Mouse (Mus musculus) thymus, adult 2 months (tissue): ENCODE results near the gene Gm11554. TPM values are rescaled to one million over a fixed set of nuclear protein-coding genes. Genes with fewer than 3 reads are reported as not detected.
"Not testable (repeated sequence)": the region's sequence is repeated elsewhere in the genome, so short reads cannot be mapped to it uniquely, and the experiment has no call there.

ENCODE experiments used
- DNase-seq: peaks from one replicate; pipeline ENCODE4 v3.0.0; 2021
- H3K27ac ChIP-seq: fragments of 200-500 bp; 2 replicates; pipeline ENCODE4 v1.5.1; 2012; ENCODE audit warnings: low read length, control low read depth; ENCODE audit not compliant: control insufficient read depth, insufficient read depth
- H3K27me3 ChIP-seq: fragments of 200-500 bp; 2 replicates; pipeline ENCODE4 v1.6.1; 2012; ENCODE audit warnings: mild to moderate bottlenecking, low read length, moderate library complexity, mixed read lengths; ENCODE audit not compliant: control insufficient read depth, insufficient read depth
- H3K36me3 ChIP-seq: fragments of 200-500 bp; 2 replicates; pipeline ENCODE4 v1.6.1; 2012; ENCODE audit warnings: mild to moderate bottlenecking, low read length, moderate library complexity; ENCODE audit not compliant: control insufficient read depth, insufficient read depth
- H3K4me1 ChIP-seq: fragments of 200-500 bp; replicated peaks from 2 replicates; pipeline ENCODE4 v1.6.1; 2012; ENCODE audit warnings: low read length; ENCODE audit not compliant: control insufficient read depth, insufficient read depth
- H3K4me3 ChIP-seq: fragments of 200-500 bp; 2 replicates; pipeline ENCODE4 v1.5.1; 2012; ENCODE audit warnings: mild to moderate bottlenecking, low read length, control low read depth, moderate library complexity; ENCODE audit not compliant: control insufficient read depth, insufficient read depth
- CTCF ChIP-seq: fragments of 200-500 bp; IDR thresholded peaks from 2 replicates; pipeline ENCODE4 v1.5.1; 2012; ENCODE audit warnings: mild to moderate bottlenecking, control low read depth, low read length, moderate library complexity, borderline replicate concordance; ENCODE audit not compliant: control insufficient read depth, poor library complexity, insufficient read depth; ENCODE audit errors: extremely low read depth
- POLR2A ChIP-seq: fragments of 200-500 bp; IDR thresholded peaks from 2 replicates; pipeline ENCODE4 v1.6.1; 2012; ENCODE audit warnings: mild to moderate bottlenecking, low read length, control low read depth, moderate library complexity; ENCODE audit not compliant: control insufficient read depth, poor library complexity, insufficient read depth; ENCODE audit errors: extremely low read depth
- WGBS: fragments of 180-500 bp; shearing (Covaris S2); methylation state at CpG from one replicate; pipeline ENCODE4 v1.1.7; 2018; 5-methylcytosine and 5-hydroxymethylcytosine counted together
- polyA plus RNA-seq: library from polyadenylated mRNA; depleted of rRNA; stranded (reverse); fragments of >200 nt; gene quantifications from 2 replicates; pipeline ENCODE4 v1.2.3, GENCODE M21; 2012; rRNA removed

The Gm11554 gene
- polyA plus RNA-seq = not detected in 2 replicates

DNA sequence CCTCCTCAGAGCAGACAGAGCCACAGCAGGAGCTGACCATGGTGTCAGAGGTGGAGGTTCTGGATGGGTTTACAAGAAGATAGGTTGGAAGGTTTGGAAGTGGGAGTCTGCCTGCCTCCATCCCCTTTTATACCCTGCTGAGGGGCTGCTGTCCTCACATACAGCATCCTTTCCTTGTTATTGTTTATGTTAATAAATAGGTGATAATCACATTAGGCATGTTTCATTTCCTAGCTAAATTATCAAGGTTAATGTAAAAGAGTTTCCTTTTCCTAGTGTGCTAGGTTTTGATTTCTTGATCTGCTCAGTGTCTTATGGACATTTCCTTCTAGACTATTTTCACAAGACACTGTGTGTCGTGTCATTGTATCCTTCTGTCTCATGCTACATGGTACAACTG is at the start of gene Gm11554:
Gm11554 (minus strand) TSS at position 101 of the 400 bp plus-strand sequence.
- not testable (repeated sequence) for DNase-seq, H3K27me3 ChIP-seq, H3K27ac ChIP-seq, H3K4me1 ChIP-seq, H3K36me3 ChIP-seq, H3K4me3 ChIP-seq
- WGBS = no CpG with 5 or more reads among the region's 1 CpGs

- Histone ChIP-seq H3K36me3 (no peaks in the 10 kb centered on the region), H3K4me3 (no peak within 1 kb of the TSS), H3K27ac (no peak within 1 kb of the TSS), H3K27me3 (no peaks in the 10 kb centered on the region), H3K4me1 (no peaks in the 10 kb centered on the region)
- no peak for DNase-seq
- TF ChIP-seq CTCF (no peak), POLR2A (no peak)
Observed at GRCm38 (mm10) chr11:99851508-99851907, 47.3 kb upstream of the Gm11554 start, which contains the start of gene Krtap4-16. Krtap4-16 (minus strand) TSS chr11:99851608.

DNA sequence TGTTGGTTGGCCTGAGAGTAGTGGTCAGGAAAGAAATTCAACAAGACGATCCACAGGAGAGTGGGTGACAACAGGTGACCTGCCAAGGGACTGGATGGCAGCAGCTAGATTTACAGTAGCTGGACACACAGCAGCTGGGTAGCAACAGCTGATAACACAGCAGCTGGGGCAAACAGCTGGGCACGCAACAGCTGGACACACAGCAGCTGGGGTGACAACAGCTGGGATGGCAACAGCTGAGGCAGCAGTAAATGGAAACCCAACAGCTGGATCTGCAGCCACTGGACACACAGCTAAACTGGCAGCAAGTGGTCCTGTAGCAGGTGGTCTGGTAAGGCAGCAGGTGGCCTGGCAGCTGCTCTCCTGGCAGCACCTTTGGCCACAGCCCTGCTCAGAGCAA is 42.5 kb upstream of the Gm11554 start:
- WGBS = 88% methylated on average over 2 of the region's 2 CpGs
- TF ChIP-seq POLR2A (no peak), CTCF (no peak)
- Histone ChIP-seq H3K4me1 (no peaks in the 10 kb centered on the region), H3K36me3 (no peaks in the 10 kb centered on the region), H3K4me3 (no peak overlapping the region), H3K27ac (no peak overlapping the region), H3K27me3 (no peaks in the 10 kb centered on the region)
- DNase-seq = no peak

DNA sequence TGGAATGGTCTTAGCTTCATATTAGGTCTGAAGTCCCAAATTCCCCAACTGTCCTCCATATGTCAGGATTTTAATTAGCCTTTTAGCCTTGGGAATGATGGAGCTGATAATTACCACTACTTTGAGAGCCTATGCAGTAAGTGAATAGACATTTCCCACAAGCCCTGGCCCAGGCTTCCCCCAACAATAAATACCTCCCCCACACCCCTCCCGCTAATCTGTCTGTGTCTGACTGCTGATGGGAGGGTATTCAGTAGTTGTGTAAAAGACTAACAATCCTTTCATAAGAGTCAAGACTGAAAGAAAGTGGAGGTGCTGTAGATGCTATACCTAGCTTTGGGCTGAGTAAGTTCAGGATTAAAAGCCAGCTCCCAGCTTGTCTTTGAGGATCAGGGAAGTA is 37.9 kb upstream of the Gm11554 start:
- TF ChIP-seq CTCF (no peak), POLR2A (no peak)
- H3K27me3 ChIP-seq = no peaks in the 10 kb centered on the region
- no peak overlapping the region for H3K27ac ChIP-seq
- no peak for DNase-seq
- WGBS = 72% methylated on average over 1 of the region's 1 CpGs
- no peaks in the 10 kb centered on the region for H3K36me3 ChIP-seq
- no peaks in the 10 kb centered on the region for H3K4me1 ChIP-seq
- H3K4me3 ChIP-seq = no peak overlapping the region

DNA sequence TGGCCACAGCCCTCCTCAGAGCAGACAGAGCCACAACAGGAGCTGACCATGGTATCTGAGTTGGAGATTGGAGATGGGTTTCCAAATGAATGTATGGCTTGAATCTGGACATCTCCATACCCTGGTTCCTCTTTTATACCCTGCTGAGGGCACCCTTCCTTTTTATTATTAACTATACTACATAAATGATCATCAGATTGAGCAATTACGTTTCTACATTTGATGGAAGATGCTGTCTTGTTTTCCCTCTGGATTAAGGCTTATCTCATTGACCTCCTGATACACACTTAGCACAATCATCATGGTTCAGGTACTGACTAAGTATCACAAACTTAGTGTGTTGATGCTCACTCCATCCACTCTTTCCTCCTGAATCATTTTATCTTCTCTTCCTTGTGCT is 33.7 kb upstream of the Gm11554 start, which contains the start of gene 2300003K06Rik:
2300003K06Rik (minus strand) TSS at position 101 of the 400 bp plus-strand sequence.
- WGBS = 54% methylated on average over 1 of the region's 1 CpGs

DNA sequence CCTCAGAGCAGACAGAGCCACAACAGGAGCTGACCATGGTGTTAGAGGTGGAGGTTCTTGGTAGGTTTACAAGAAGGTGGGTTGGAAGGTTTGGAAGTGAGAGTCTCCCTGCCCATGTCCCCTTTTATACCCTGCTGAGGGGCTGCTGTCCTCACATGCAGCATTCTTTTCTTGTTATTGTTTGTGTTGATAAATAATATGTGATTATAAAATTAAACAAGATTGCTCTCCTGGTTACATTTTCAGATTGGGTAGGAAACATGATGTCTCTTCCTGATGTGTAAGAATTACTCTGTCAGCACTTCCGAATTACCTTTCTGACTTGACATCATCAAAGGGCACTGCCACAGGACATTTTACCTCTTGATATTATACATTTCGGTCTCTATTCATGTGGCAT is 11.3 kb upstream of the Gm11554 start, which contains the start of gene Gm11564:
Gm11564 (minus strand) TSS at position 101 of the 400 bp plus-strand sequence.
- H3K27me3 ChIP-seq, H3K4me1 ChIP-seq, H3K36me3 ChIP-seq, H3K4me3 ChIP-seq, H3K27ac ChIP-seq, DNase-seq: not testable (repeated sequence)
- 90% methylated on average over 2 of the region's 2 CpGs for WGBS

More for the DNA sequence above, 33.7 kb upstream of the Gm11554 start, which contains the start of gene 2300003K06Rik:
- Histone ChIP-seq H3K36me3 (no peaks in the 10 kb centered on the region), H3K4me1 (no peaks in the 10 kb centered on the region), H3K27ac (no peak within 1 kb of the TSS), H3K4me3 (no peak within 1 kb of the TSS), H3K27me3 (no peaks in the 10 kb centered on the region)
- no peak for DNase-seq
- TF ChIP-seq POLR2A = no peak
- no peak for TF ChIP-seq CTCF

DNA sequence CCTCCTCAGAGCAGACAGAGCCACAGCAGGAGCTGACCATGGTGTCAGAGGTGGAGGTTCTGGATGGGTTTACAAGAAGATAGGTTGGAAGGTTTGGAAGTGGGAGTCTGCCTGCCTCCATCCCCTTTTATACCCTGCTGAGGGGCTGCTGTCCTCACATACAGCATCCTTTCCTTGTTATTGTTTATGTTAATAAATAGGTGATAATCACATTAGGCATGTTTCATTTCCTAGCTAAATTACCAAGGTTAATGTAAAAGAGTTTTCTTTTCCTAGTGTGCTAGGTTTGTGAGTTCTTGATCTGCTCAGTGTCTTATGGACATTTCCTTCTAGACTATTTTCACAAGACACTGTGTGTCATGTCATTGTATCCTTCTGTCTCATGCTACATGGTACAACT is 5.5 kb upstream of the Gm11554 start, which contains the start of gene Krtap4-13:
Krtap4-13 (minus strand) TSS at position 101 of the 400 bp plus-strand sequence.
- DNase-seq = not testable (repeated sequence)

GRCm38 (mm10) chr11:99798832-99799231 is 5.4 kb downstream of the Gm11554 start, which contains the start of gene Gm11569:
Gm11569 (minus strand) TSS chr11:99798932.
- H3K27me3 ChIP-seq, DNase-seq, H3K4me1 ChIP-seq, H3K4me3 ChIP-seq, H3K27ac ChIP-seq, H3K36me3 ChIP-seq: not testable (repeated sequence)
- WGBS = no CpG with 5 or more reads among the region's 1 CpGs

More for the DNA sequence above, 5.5 kb upstream of the Gm11554 start, which contains the start of gene Krtap4-13:
- not testable (repeated sequence) for H3K4me1 ChIP-seq, H3K27me3 ChIP-seq, H3K27ac ChIP-seq, H3K36me3 ChIP-seq, H3K4me3 ChIP-seq
